Mouse (Mus musculus): ENCODE data around the gene Nhlrc4. TPM values are rescaled to one million over a fixed set of nuclear protein-coding genes. Genes with fewer than 3 reads are reported as not detected.

The Nhlrc4 gene
- polyA plus RNA-seq, 1 experiment from 2014 or later: 4.5 TPM

DNA sequence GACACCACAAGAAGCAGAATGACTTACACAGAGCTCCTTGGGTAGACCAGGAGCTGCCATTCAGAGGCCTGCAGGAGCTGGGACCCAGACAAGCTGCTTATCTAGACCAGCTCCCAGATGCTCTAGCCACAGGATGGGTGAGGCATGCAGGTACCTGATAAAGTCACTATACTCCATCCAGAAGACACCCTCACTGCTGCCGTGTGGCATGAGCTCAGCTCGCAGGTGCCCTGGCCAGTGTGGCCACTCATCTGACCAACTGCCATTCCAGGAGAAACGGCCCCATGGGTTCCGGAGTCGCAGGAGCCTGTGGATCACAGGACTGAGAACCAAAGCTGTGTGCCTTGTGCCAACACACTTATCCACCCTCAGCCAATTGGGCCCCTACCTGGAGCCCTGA is 16.8 kb upstream of the Nhlrc4 start:
- Histone ChIP-seq H3K4me3 (ENCODE audit: low read depth, low read length) (no peak overlapping the region), H3K9me3 (ENCODE audit: low read length) (no peaks in the 10 kb centered on the region), H3K27me3 (replicated peaks; ENCODE audit: insufficient read depth, low read length) (no peaks in the 10 kb centered on the region), H3K9ac (replicated peaks; ENCODE audit: low read depth) (no peak overlapping the region), H3K4me2 (replicated peaks; ENCODE audit: low read depth, low read length) (no peak overlapping the region), H3K4me1 (ENCODE audit: insufficient read depth, low read depth, low read length) (no peaks in the 10 kb centered on the region), H3K27ac (ENCODE audit: low read length) (no peak overlapping the region), H3K36me3 (ENCODE audit: insufficient read depth, low read length) (no peaks in the 10 kb centered on the region; the same call in 1 of the 2 replicates)
- TF ChIP-seq EP300 (IDR thresholded peaks at IDR 0.05): no peak
- no peak for TF ChIP-seq CTCF (IDR thresholded peaks at IDR 0.05)
- no peak for DNase-seq (ENCODE audit: low spot score)
- ATAC-seq: no peak
- WGBS: 92% methylated on average over 5 of the region's 5 CpGs

DNA sequence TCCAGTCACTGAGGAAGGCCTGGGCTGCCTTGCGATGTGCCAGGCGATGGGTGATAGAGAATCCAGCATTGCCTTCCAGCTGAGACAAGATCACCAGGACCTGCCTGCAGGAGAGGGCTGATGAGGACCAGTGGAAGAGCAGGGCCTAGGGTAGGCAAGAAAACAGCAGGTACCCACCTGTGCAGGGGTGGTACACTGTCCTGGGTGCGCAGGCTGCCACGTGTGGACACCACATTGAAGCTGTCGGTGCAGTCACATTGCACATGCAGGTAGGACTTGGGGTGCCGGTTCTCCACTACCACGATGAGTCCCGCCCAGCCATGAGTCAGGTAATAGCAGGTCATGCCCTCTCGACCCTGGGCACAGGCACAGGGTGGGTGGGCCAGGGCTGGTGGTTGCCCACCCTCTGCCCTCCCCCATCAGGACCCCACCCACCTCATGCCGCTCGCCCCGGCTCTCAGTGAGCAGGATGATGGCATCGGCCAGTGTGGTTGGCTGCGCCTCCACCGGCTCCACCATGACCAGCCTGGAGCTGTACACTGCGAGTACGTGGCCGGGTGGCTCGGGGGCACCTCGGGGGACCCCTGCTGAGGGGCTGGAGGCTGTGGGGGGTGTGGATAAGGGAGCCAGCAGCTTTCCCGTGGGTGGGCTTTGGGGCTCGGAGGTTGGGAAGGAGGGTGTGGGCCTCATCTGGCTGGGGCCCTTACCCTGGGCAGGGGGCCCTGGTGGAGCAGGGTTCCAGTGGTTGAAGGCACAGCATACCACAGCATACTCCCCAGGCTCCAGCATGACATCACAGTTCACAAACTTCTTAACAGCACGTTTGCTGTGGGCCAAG is 15.1 kb upstream of the Nhlrc4 start:
- H3K4me2 ChIP-seq (replicated peaks; ENCODE audit: low read depth, low read length): no peak overlapping the region
- TF ChIP-seq EP300 (IDR thresholded peaks at IDR 0.05) (no peak), CTCF (IDR thresholded peaks at IDR 0.05) (no peak)
- H3K36me3 ChIP-seq (ENCODE audit: insufficient read depth, low read length): no peaks in the 10 kb centered on the region; the same call in 1 of the 2 replicates
- no peak for DNase-seq (ENCODE audit: low spot score)
- 88% methylated on average over 21 of the region's 23 CpGs for WGBS
- H3K9ac ChIP-seq (replicated peaks; ENCODE audit: low read depth): no peak overlapping the region
- no peaks in the 10 kb centered on the region for H3K9me3 ChIP-seq (ENCODE audit: low read length)
- H3K4me1 ChIP-seq (ENCODE audit: insufficient read depth, low read depth, low read length): no peaks in the 10 kb centered on the region
- H3K27me3 ChIP-seq (replicated peaks; ENCODE audit: insufficient read depth, low read length): no peaks in the 10 kb centered on the region
- no peak overlapping the region for H3K27ac ChIP-seq (ENCODE audit: low read length)
- ATAC-seq: no peak
- H3K4me3 ChIP-seq (ENCODE audit: low read depth, low read length): no peak overlapping the region

GRCm38 (mm10) chr17:25958771-25959494 is 14.2 kb upstream of the Nhlrc4 start:
- H3K27ac ChIP-seq (ENCODE audit: low read length): no peak overlapping the region
- WGBS: 90% methylated on average over 11 of the region's 11 CpGs
- no peaks in the 10 kb centered on the region for H3K9me3 ChIP-seq (ENCODE audit: low read length)
- no peaks in the 10 kb centered on the region for H3K4me1 ChIP-seq (ENCODE audit: insufficient read depth, low read depth, low read length)
- TF ChIP-seq EP300 (IDR thresholded peaks at IDR 0.05): no peak
- no peak for TF ChIP-seq CTCF (IDR thresholded peaks at IDR 0.05)
- H3K4me2 ChIP-seq (replicated peaks; ENCODE audit: low read depth, low read length): no peak overlapping the region
- ATAC-seq (no peak), DNase-seq (ENCODE audit: low spot score) (no peak)
- H3K9ac ChIP-seq (replicated peaks; ENCODE audit: low read depth): no peak overlapping the region
- H3K4me3 ChIP-seq (ENCODE audit: low read depth, low read length): no peak overlapping the region
- H3K36me3 ChIP-seq (ENCODE audit: insufficient read depth, low read length): no peaks in the 10 kb centered on the region; the same call in 1 of the 2 replicates
- no peaks in the 10 kb centered on the region for H3K27me3 ChIP-seq (replicated peaks; ENCODE audit: insufficient read depth, low read length)

- Histone ChIP-seq H3K4me1 (ENCODE audit: insufficient read depth, low read depth, low read length) (no peaks in the 10 kb centered on the region), H3K4me3 (ENCODE audit: low read depth, low read length) (no peak overlapping the region), H3K4me2 (replicated peaks; ENCODE audit: low read depth, low read length) (no peak overlapping the region), H3K9me3 (ENCODE audit: low read length) (no peaks in the 10 kb centered on the region), H3K27ac (ENCODE audit: low read length) (no peak overlapping the region), H3K36me3 (ENCODE audit: insufficient read depth, low read length) (no peaks in the 10 kb centered on the region; the same call in 1 of the 2 replicates), H3K9ac (replicated peaks; ENCODE audit: low read depth) (no peak overlapping the region), H3K27me3 (replicated peaks; ENCODE audit: insufficient read depth, low read length) (0 out of 2 replicates have a peak, but pooled peaks cover 3% of the 10 kb centered on the region)
- no peak for TF ChIP-seq EP300 (IDR thresholded peaks at IDR 0.05)
- no peak for TF ChIP-seq CTCF (IDR thresholded peaks at IDR 0.05)
- ATAC-seq (no peak), DNase-seq (ENCODE audit: low spot score) (no peak)
- WGBS: 87% methylated on average over 14 of the region's 14 CpGs
Measured at GRCm38 (mm10) chr17:25957586-25958051, 12.9 kb upstream of the Nhlrc4 start.

DNA sequence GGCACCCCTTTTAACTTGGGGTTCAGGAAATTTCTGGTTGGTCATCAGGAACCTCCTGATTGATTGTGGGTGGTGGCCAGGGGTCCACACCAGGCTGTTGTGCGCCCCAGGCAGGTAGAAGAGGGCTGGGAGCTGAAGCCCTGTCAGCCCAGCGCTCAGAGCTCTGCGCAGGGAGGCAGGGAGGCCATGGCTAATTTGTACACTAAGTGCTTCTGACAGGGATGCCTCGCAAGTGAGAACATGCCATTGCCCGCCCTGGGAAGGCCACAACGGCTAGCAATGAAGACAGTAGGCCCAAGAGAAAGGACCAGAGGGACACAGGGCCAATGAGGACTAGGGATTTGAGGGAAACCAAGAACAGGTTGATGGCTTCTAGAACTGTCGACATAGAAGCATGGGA is 11.9 kb upstream of the Nhlrc4 start:
- Histone ChIP-seq H3K36me3 (ENCODE audit: insufficient read depth, low read length) (no peaks in the 10 kb centered on the region; the same call in 1 of the 2 replicates), H3K27me3 (replicated peaks; ENCODE audit: insufficient read depth, low read length) (peaks cover 11% of the 10 kb centered on the region; the same call in 1 of the 2 replicates), H3K4me1 (ENCODE audit: insufficient read depth, low read depth, low read length) (no peaks in the 10 kb centered on the region), H3K4me2 (replicated peaks; ENCODE audit: low read depth, low read length) (no peak overlapping the region), H3K4me3 (ENCODE audit: low read depth, low read length) (no peak overlapping the region), H3K9me3 (ENCODE audit: low read length) (no peaks in the 10 kb centered on the region), H3K27ac (ENCODE audit: low read length) (no peak overlapping the region), H3K9ac (replicated peaks; ENCODE audit: low read depth) (no peak overlapping the region)
- no peak for ATAC-seq
- no peak for TF ChIP-seq CTCF (IDR thresholded peaks at IDR 0.05)
- TF ChIP-seq EP300 (IDR thresholded peaks at IDR 0.05): no peak
- no peak for DNase-seq (ENCODE audit: low spot score)
- WGBS: 78% methylated on average over 7 of the region's 7 CpGs

DNA sequence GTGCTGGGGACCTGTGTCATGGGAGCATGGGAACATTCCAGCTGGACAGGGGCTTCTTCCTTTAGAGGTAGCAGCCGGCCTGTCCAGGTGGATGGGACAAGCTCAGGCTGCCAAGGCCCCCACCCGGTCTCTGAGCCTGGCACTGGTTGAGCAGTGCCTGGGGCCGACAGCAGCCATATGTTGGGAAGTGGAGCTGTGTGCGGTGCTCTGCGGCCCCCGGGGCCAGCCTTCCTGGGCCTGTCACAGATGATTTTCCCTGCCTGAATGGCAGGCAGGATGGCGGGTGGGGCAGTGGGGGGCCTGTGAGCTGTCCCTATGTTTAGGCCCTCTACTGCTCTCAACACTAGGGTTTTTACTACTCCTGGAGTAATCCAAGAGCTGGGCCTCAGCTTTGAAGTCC is 11.4 kb upstream of the Nhlrc4 start:
- ATAC-seq: no peak
- no peak for TF ChIP-seq EP300 (IDR thresholded peaks at IDR 0.05)
- TF ChIP-seq CTCF (IDR thresholded peaks at IDR 0.05): no peak
- Histone ChIP-seq H3K4me1 (ENCODE audit: insufficient read depth, low read depth, low read length) (peaks cover 2% of the 10 kb centered on the region; the same call in 1 of the 2 replicates), H3K36me3 (ENCODE audit: insufficient read depth, low read length) (no peaks in the 10 kb centered on the region; the same call in 1 of the 2 replicates), H3K4me3 (ENCODE audit: low read depth, low read length) (no peak overlapping the region), H3K4me2 (replicated peaks; ENCODE audit: low read depth, low read length) (no peak overlapping the region), H3K9me3 (ENCODE audit: low read length) (no peaks in the 10 kb centered on the region), H3K27ac (ENCODE audit: low read length) (no peak overlapping the region), H3K9ac (replicated peaks; ENCODE audit: low read depth) (no peak overlapping the region), H3K27me3 (replicated peaks; ENCODE audit: insufficient read depth, low read length) (peaks cover 11% of the 10 kb centered on the region; the same call in 1 of the 2 replicates)
- DNase-seq (ENCODE audit: low spot score): no peak
- WGBS: 72% methylated on average over 7 of the region's 7 CpGs
